Mouse (Mus musculus): ENCODE results near the gene Myl4. TPM values are rescaled to one million over a fixed set of nuclear protein-coding genes. Genes with fewer than 3 reads are reported as not detected.

The Myl4 gene
- polyA plus RNA-seq (2012; rRNA removed), result 3.4 and 5.6 TPM in 2 replicates

DNA sequence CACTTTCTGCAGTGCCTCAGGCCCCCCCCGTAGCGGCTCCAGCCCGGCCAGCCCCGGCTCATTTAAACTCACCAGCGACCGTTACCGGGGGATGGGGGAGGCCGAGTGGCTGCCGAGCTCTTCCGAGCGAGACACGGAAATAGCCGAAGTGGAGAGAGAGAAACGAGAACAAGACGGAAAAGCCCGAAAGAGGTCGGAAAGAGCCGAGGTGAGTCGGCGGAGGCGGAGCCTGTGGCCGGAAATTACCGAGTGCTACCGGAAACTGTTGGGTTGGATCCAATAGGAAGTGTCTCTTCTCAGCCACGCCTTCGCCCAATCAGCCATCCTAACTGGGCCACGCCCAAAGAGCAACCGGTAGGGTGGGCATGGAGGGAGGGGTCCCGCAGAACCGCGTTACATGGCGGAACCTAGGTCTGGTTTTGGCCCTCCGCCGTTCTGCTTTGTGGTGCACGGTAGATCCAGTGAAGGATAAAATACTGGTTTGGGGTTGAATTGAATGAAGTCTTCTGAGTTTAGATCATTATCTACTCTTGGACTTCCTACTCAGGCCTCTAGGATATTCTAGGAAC is at the start of gene Myl4, which contains the start of gene Cdc27:
Gene Myl4, plus strand, starts transcription at position 258 of the 569 bp plus-strand sequence.
Gene Cdc27, minus strand, starts transcription at position 215 of the 569 bp plus-strand sequence.

DNA sequence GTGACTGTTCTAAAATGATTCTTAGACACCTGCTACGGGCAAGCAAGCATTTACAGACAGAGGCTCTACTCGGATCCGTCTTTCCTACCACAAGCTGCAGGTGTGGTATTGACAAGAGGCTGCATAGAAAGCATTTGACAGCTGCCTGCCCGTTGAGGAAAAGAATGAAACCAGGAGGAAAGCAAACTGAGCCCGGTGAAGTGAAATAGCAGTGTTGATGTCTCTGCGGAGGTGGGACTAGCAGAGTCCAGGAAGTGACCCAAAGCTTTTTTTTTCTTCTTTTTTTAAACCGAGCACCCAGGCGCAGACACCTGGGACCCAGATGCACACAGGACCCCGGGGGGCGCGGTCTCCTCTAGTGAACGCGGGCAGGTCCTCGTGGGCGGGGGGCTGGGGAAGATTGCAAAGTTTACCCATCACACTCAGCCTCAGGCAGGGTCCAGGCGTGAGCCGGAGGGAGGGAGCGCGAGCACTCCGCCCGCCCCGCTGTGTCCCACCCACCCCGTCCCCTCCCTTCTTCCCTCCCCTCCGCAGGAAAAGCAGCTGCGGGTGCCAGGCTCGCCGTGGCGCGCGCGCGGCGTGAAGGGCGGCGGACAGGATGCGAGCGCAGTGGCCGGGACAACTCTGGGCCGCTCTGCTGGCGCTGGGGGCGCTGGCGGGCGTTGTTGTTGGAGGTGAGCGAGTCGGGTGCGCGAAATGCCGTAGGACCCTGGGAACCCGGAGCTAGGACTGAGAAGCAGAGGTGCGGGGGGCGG is 57.2 kb downstream of the Myl4 start, which contains the start of gene Itgb3:
Gene Itgb3, plus strand, starts transcription at position 510 of the 755 bp plus-strand sequence.

Other genes with a start within 250 kb of the Myl4 start
- gene Kansl1, start 81.8 kb upstream of the Myl4 start, polyA plus RNA-seq (2012; rRNA removed), result 11.8 and 15.8 TPM in 2 replicates
- 7.4 and 8.0 TPM in 2 replicates for gene Cdc27, start within 50 bp of the Myl4 start, polyA plus RNA-seq (2012; rRNA removed)
- gene Itgb3, start 57.3 kb downstream of the Myl4 start, polyA plus RNA-seq (2012; rRNA removed), result 9.5 and 11.5 TPM in 2 replicates
- gene Gm11639, start 135.0 kb downstream of the Myl4 start, polyA plus RNA-seq (2012; rRNA removed), result 0.01 and 0.05 TPM in 2 replicates